Mouse (Mus musculus): ENCODE measurements around the gene Arap2. TPM values are rescaled to one million over a fixed set of nuclear protein-coding genes. Genes with fewer than 3 reads are reported as not detected.
A peak's percentile ranks its signal among the peaks of the same experiment; 100 is the strongest.

Arap2 gene
- polyA plus RNA-seq, 1 experiment from 2014 or later = 6.8 TPM

GRCm38 (mm10) chr5:62622848-62623479, 143.0 kb downstream of the Arap2 start:
- Histone ChIP-seq H3K27ac (ENCODE audit: low read depth) (peak overlapping the region; percentile 69), H3K36me3 (replicated peaks; ENCODE audit: insufficient read depth, low read length) (no peaks in the 10 kb centered on the region), H3K9me3 (ENCODE audit: low read length) (no peaks in the 10 kb centered on the region), H3K4me2 (ENCODE audit: low read depth, low read length) (no peak overlapping the region), H3K9ac (replicated peaks) (no peak overlapping the region), H3K27me3 (ENCODE audit: insufficient read depth, low read length) (no peaks in the 10 kb centered on the region), H3K4me3 (ENCODE audit: low read depth, low read length) (no peak overlapping the region), H3K4me1 (ENCODE audit: insufficient read depth) (peaks cover 7% of the 10 kb centered on the region; the same call in 1 of the 2 replicates)
- WGBS (ENCODE audit: insufficient replicate concordance) = 73% methylated on average over 11 of the region's 11 CpGs
- ATAC-seq (peak; percentile 96), DNase-seq (no peak)
- TF ChIP-seq EP300 (IDR thresholded peaks at IDR 0.05; ENCODE audit: low read depth) (no peak), CTCF (IDR thresholded peaks at IDR 0.05; ENCODE audit: low read depth) (no peak)

- Histone ChIP-seq H3K4me1 (ENCODE audit: insufficient read depth) (peaks cover 7% of the 10 kb centered on the region; the same call in 1 of the 2 replicates), H3K9me3 (ENCODE audit: low read length) (no peaks in the 10 kb centered on the region), H3K27me3 (ENCODE audit: insufficient read depth, low read length) (no peaks in the 10 kb centered on the region), H3K36me3 (replicated peaks; ENCODE audit: insufficient read depth, low read length) (0 out of 2 replicates have a peak, but pooled peaks cover 3% of the 10 kb centered on the region), H3K4me3 (ENCODE audit: low read depth, low read length) (no peak overlapping the region), H3K27ac (ENCODE audit: low read depth) (no peak overlapping the region), H3K9ac (replicated peaks) (no peak overlapping the region), H3K4me2 (ENCODE audit: low read depth, low read length) (no peak overlapping the region)
- DNase-seq (no peak), ATAC-seq (no peak)
- no peak for TF ChIP-seq EP300 (IDR thresholded peaks at IDR 0.05; ENCODE audit: low read depth)
- no peak for TF ChIP-seq CTCF (IDR thresholded peaks at IDR 0.05; ENCODE audit: low read depth)
Observed at GRCm38 (mm10) chr5:62618286-62618685, 147.7 kb downstream of the Arap2 start.

- TF ChIP-seq EP300 (IDR thresholded peaks at IDR 0.05; ENCODE audit: low read depth) (no peak), CTCF (IDR thresholded peaks at IDR 0.05; ENCODE audit: low read depth) (no peak)
- ATAC-seq = no peak
- WGBS (ENCODE audit: insufficient replicate concordance) = 70% methylated on average over 3 of the region's 3 CpGs
Observed at GRCm38 (mm10) chr5:62611990-62612389, 154.0 kb downstream of the Arap2 start.

GRCm38 (mm10) chr5:62587348-62587747, 178.6 kb downstream of the Arap2 start:
- 64% methylated on average over 1 of the region's 1 CpGs for WGBS (ENCODE audit: insufficient replicate concordance)
- DNase-seq (no peak), ATAC-seq (no peak)
- TF ChIP-seq EP300 (IDR thresholded peaks at IDR 0.05; ENCODE audit: low read depth) (no peak), CTCF (IDR thresholded peaks at IDR 0.05; ENCODE audit: low read depth) (no peak)
- Histone ChIP-seq H3K27ac (ENCODE audit: low read depth) (no peak overlapping the region), H3K27me3 (ENCODE audit: insufficient read depth, low read length) (no peaks in the 10 kb centered on the region), H3K36me3 (replicated peaks; ENCODE audit: insufficient read depth, low read length) (no peaks in the 10 kb centered on the region), H3K4me1 (ENCODE audit: insufficient read depth) (no peaks in the 10 kb centered on the region), H3K9me3 (ENCODE audit: low read length) (no peaks in the 10 kb centered on the region), H3K4me3 (ENCODE audit: low read depth, low read length) (no peak overlapping the region), H3K4me2 (ENCODE audit: low read depth, low read length) (no peak overlapping the region), H3K9ac (replicated peaks) (no peak overlapping the region)

More at GRCm38 (mm10) chr5:62611990-62612389, 154.0 kb downstream of the Arap2 start:
- H3K9ac ChIP-seq (replicated peaks) = no peak overlapping the region
- DNase-seq = no peak
- H3K27me3 ChIP-seq (ENCODE audit: insufficient read depth, low read length) = no peaks in the 10 kb centered on the region
- no peak overlapping the region for H3K4me2 ChIP-seq (ENCODE audit: low read depth, low read length)
- 0 out of 2 replicates have a peak, but pooled peaks cover 5% of the 10 kb centered on the region for H3K36me3 ChIP-seq (replicated peaks; ENCODE audit: insufficient read depth, low read length)
- H3K27ac ChIP-seq (ENCODE audit: low read depth) = no peak overlapping the region
- no peaks in the 10 kb centered on the region for H3K4me1 ChIP-seq (ENCODE audit: insufficient read depth)
- no peak overlapping the region for H3K4me3 ChIP-seq (ENCODE audit: low read depth, low read length)
- H3K9me3 ChIP-seq (ENCODE audit: low read length) = no peaks in the 10 kb centered on the region

- Histone ChIP-seq H3K9me3 (ENCODE audit: low read length) (no peaks in the 10 kb centered on the region), H3K4me3 (ENCODE audit: low read depth, low read length) (no peak overlapping the region), H3K9ac (replicated peaks) (no peak overlapping the region), H3K4me1 (ENCODE audit: insufficient read depth) (no peaks in the 10 kb centered on the region), H3K27me3 (ENCODE audit: insufficient read depth, low read length) (no peaks in the 10 kb centered on the region), H3K4me2 (ENCODE audit: low read depth, low read length) (no peak overlapping the region), H3K27ac (ENCODE audit: low read depth) (no peak overlapping the region), H3K36me3 (replicated peaks; ENCODE audit: insufficient read depth, low read length) (no peaks in the 10 kb centered on the region)
- TF ChIP-seq CTCF (IDR thresholded peaks at IDR 0.05; ENCODE audit: low read depth) (no peak), EP300 (IDR thresholded peaks at IDR 0.05; ENCODE audit: low read depth) (no peak)
- no peak for DNase-seq
- no peak for ATAC-seq
- 26% methylated on average over 2 of the region's 2 CpGs for WGBS (ENCODE audit: insufficient replicate concordance)
Observed at GRCm38 (mm10) chr5:62582643-62583042, 183.3 kb downstream of the Arap2 start.

GRCm38 (mm10) chr5:62581699-62582098, 184.3 kb downstream of the Arap2 start:
- Histone ChIP-seq H3K36me3 (replicated peaks; ENCODE audit: insufficient read depth, low read length) (no peaks in the 10 kb centered on the region), H3K9me3 (ENCODE audit: low read length) (no peaks in the 10 kb centered on the region), H3K4me2 (ENCODE audit: low read depth, low read length) (no peak overlapping the region), H3K4me3 (ENCODE audit: low read depth, low read length) (no peak overlapping the region), H3K27ac (ENCODE audit: low read depth) (no peak overlapping the region), H3K4me1 (ENCODE audit: insufficient read depth) (no peaks in the 10 kb centered on the region), H3K9ac (replicated peaks) (no peak overlapping the region), H3K27me3 (ENCODE audit: insufficient read depth, low read length) (no peaks in the 10 kb centered on the region)
- whole genome bisulfite sequencing (ENCODE audit: insufficient replicate concordance) = 73% methylated on average over 3 of the region's 3 CpGs
- DNase-seq = no peak
- no peak for ATAC-seq
- no peak for TF ChIP-seq CTCF (IDR thresholded peaks at IDR 0.05; ENCODE audit: low read depth)
- TF ChIP-seq EP300 (IDR thresholded peaks at IDR 0.05; ENCODE audit: low read depth) = no peak
